Mouse (Mus musculus): ENCODE measurements around the gene Slc44a1. TPM values are rescaled to one million over a fixed set of nuclear protein-coding genes. Genes with fewer than 3 reads are reported as not detected.

Gene Slc44a1
- polyA plus RNA-seq, 1 experiment from 2014 or later = 16.2 TPM

DNA sequence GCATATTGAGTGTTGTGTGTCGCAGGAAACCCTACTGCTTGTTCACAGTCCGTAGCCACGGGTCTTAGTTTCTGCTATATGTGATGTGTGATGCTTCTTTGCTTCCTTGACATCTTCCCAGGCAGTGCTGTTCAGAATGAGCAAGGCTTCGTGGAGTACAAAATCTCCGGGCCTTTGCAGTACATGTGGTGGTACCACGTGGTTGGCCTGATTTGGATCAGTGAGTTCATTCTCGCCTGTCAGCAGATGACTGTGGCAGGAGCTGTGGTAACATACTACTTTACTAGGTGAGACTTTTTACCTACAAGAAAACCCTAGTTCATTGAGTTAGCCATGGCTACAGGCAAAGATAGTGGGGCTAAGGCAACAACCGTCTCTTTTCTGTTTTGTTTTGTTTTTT is 103.2 kb downstream of the Slc44a1 start:
- Histone ChIP-seq H3K9ac (ENCODE audit: low read length) (no peak overlapping the region), H3K4me1 (replicated peaks; ENCODE audit: control insufficient read depth, insufficient read depth, low read length) (no peaks in the 10 kb centered on the region), H3K27me3 (ENCODE audit: control insufficient read depth, insufficient read depth, low read length) (no peaks in the 10 kb centered on the region), H3K9me3 (ENCODE audit: control insufficient read depth, low read length) (no peaks in the 10 kb centered on the region), H3K4me3 (ENCODE audit: low read depth, low read length) (no peak overlapping the region), H3K27ac (ENCODE audit: low read depth, low read length) (no peak overlapping the region), H3K36me3 (ENCODE audit: control insufficient read depth, insufficient read depth, low read length) (no peaks in the 10 kb centered on the region), H3K4me2 (ENCODE audit: low read depth, low read length, severe bottlenecking) (no peak overlapping the region)
- no peak for ATAC-seq (replicated peaks; ENCODE audit: low FRiP score)
- no peak for DNase-seq (ENCODE audit: low spot score)
- 89% methylated on average over 8 of the region's 8 CpGs for WGBS

DNA sequence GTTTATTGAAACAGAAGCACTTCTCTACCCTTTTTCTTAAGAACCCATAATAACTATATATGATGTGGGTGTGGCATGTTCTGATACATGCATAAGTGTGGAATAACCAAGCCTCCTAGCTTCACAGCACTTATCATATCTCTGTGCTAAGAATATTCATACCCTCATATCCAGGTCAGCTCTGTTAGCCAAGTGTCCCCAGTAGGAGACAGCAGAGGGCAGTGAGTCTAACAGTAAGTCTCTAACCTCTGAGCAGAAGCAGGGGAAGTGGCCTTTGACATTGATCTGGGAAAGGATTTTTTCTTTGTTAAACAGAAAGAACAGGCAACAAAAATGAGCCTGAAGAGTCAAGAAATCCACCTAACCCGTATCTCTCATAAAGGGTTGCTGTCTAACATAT is 104.7 kb downstream of the Slc44a1 start:
- no peaks in the 10 kb centered on the region for H3K4me1 ChIP-seq (replicated peaks; ENCODE audit: control insufficient read depth, insufficient read depth, low read length)
- H3K9me3 ChIP-seq (ENCODE audit: control insufficient read depth, low read length) = no peaks in the 10 kb centered on the region
- no peak overlapping the region for H3K4me2 ChIP-seq (ENCODE audit: low read depth, low read length, severe bottlenecking)
- no peaks in the 10 kb centered on the region for H3K27me3 ChIP-seq (ENCODE audit: control insufficient read depth, insufficient read depth, low read length)
- 94% methylated on average over 1 of the region's 1 CpGs for WGBS
- no peak overlapping the region for H3K9ac ChIP-seq (ENCODE audit: low read length)
- H3K4me3 ChIP-seq (ENCODE audit: low read depth, low read length) = no peak overlapping the region
- H3K36me3 ChIP-seq (ENCODE audit: control insufficient read depth, insufficient read depth, low read length) = no peaks in the 10 kb centered on the region
- H3K27ac ChIP-seq (ENCODE audit: low read depth, low read length) = no peak overlapping the region
- DNase-seq (ENCODE audit: low spot score) (no peak), ATAC-seq (replicated peaks; ENCODE audit: low FRiP score) (no peak)

DNA sequence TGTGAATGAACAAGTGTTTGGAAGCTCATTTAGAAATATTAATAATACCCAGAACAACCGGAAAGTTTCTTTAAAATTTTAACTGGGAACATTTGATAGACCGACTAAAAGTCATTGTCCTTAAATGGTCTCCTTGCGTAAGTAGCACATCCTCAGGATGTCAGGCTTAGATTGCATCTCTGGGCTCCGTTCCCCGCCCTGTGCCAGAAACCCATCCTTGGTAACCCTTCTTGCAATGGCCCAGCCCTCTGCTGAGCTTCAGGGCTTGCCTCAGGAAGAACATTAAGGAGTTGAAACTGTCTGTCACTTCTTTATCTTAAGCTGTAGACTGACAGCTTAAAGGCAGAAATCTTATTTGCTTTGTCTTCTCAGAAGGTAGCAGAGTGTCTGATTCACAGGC is 107.2 kb downstream of the Slc44a1 start:
- H3K4me2 ChIP-seq (ENCODE audit: low read depth, low read length, severe bottlenecking) = no peak overlapping the region
- H3K4me1 ChIP-seq (replicated peaks; ENCODE audit: control insufficient read depth, insufficient read depth, low read length) = no peaks in the 10 kb centered on the region
- 90% methylated on average over 5 of the region's 5 CpGs for WGBS
- no peak overlapping the region for H3K27ac ChIP-seq (ENCODE audit: low read depth, low read length)
- H3K36me3 ChIP-seq (ENCODE audit: control insufficient read depth, insufficient read depth, low read length) = no peaks in the 10 kb centered on the region
- no peak for DNase-seq (ENCODE audit: low spot score)
- H3K4me3 ChIP-seq (ENCODE audit: low read depth, low read length) = no peak overlapping the region
- no peak overlapping the region for H3K9ac ChIP-seq (ENCODE audit: low read length)
- no peak for ATAC-seq (replicated peaks; ENCODE audit: low FRiP score)
- H3K27me3 ChIP-seq (ENCODE audit: control insufficient read depth, insufficient read depth, low read length) = no peaks in the 10 kb centered on the region
- H3K9me3 ChIP-seq (ENCODE audit: control insufficient read depth, low read length) = no peaks in the 10 kb centered on the region

DNA sequence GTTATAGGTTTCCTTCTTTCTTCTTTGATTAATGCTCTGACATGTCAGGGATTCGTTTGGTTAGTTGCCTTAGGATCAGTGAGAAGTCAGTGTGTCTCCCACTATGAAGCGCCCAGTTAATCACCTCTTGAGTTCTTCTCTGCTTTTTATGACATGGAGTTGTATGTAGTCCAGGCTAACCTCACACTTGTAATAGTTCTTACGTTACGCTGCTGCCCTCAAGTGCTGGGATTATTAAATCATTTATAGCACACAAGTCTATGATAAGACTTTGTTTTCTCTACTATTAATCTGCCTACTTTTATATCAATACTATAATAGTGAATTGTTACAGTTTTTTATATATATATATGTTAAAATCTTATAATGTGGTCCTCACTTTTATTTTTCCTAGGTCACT is 109.2 kb downstream of the Slc44a1 start:
- DNase-seq (ENCODE audit: low spot score) = no peak
- no peaks in the 10 kb centered on the region for H3K4me1 ChIP-seq (replicated peaks; ENCODE audit: control insufficient read depth, insufficient read depth, low read length)
- no peak overlapping the region for H3K27ac ChIP-seq (ENCODE audit: low read depth, low read length)
- ATAC-seq (replicated peaks; ENCODE audit: low FRiP score) = no peak
- H3K27me3 ChIP-seq (ENCODE audit: control insufficient read depth, insufficient read depth, low read length) = no peaks in the 10 kb centered on the region
- H3K4me3 ChIP-seq (ENCODE audit: low read depth, low read length) = no peak overlapping the region
- H3K4me2 ChIP-seq (ENCODE audit: low read depth, low read length, severe bottlenecking) = no peak overlapping the region
- no peak overlapping the region for H3K9ac ChIP-seq (ENCODE audit: low read length)
- WGBS = 90% methylated on average over 4 of the region's 4 CpGs
- no peaks in the 10 kb centered on the region for H3K36me3 ChIP-seq (ENCODE audit: control insufficient read depth, insufficient read depth, low read length)
- no peaks in the 10 kb centered on the region for H3K9me3 ChIP-seq (ENCODE audit: control insufficient read depth, low read length)

DNA sequence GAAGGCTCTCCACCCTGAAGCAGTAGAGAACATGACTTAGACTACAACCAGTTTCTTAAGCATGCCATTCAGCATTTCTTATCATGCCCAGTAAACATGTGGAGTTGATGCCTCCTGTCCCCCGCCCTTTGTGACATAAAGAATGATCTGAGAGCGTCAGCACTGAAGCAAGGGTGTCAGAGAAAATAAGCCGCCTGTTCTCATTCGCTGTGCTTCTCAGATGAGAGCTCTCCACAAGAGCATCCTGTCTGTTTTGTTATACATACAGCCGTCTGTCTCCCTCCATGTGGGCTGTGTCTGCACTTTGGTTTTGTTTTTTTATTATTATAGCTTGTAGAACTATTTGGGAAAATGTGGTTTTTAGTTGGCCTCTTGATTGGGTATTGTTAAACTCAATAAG is 124.4 kb downstream of the Slc44a1 start:
- Histone ChIP-seq H3K4me1 (replicated peaks; ENCODE audit: control insufficient read depth, insufficient read depth, low read length) (no peaks in the 10 kb centered on the region), H3K4me3 (ENCODE audit: low read depth, low read length) (no peak overlapping the region), H3K9ac (ENCODE audit: low read length) (no peak overlapping the region), H3K9me3 (ENCODE audit: control insufficient read depth, low read length) (no peaks in the 10 kb centered on the region), H3K27me3 (ENCODE audit: control insufficient read depth, insufficient read depth, low read length) (no peaks in the 10 kb centered on the region), H3K36me3 (ENCODE audit: control insufficient read depth, insufficient read depth, low read length) (no peaks in the 10 kb centered on the region), H3K4me2 (ENCODE audit: low read depth, low read length, severe bottlenecking) (no peak overlapping the region), H3K27ac (ENCODE audit: low read depth, low read length) (no peak overlapping the region)
- 81% methylated on average over 5 of the region's 5 CpGs for WGBS
- DNase-seq (ENCODE audit: low spot score) = no peak
- ATAC-seq (replicated peaks; ENCODE audit: low FRiP score) = no peak

DNA sequence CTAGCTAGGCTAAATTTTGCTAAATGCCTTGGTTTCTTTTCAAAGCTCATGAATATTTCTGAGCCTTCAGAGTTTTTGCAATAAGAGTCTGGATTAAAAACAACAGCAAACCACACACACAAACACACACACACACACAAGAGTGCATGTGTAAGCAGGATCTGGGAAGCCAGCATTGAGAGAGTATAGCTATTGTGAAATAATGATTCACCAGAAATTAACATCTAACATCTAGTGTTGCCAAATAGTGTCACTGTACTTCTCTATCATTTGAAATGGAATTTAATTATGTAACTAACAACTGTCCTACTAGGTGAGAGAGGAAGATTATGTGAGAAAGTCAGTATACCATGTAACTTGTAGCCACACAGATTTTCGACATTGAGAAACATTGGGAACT is 126.9 kb downstream of the Slc44a1 start:
- Histone ChIP-seq H3K9ac (ENCODE audit: low read length) (no peak overlapping the region), H3K4me2 (ENCODE audit: low read depth, low read length, severe bottlenecking) (no peak overlapping the region), H3K9me3 (ENCODE audit: control insufficient read depth, low read length) (no peaks in the 10 kb centered on the region), H3K27ac (ENCODE audit: low read depth, low read length) (no peak overlapping the region), H3K4me1 (replicated peaks; ENCODE audit: control insufficient read depth, insufficient read depth, low read length) (no peaks in the 10 kb centered on the region), H3K27me3 (ENCODE audit: control insufficient read depth, insufficient read depth, low read length) (no peaks in the 10 kb centered on the region), H3K36me3 (ENCODE audit: control insufficient read depth, insufficient read depth, low read length) (no peaks in the 10 kb centered on the region), H3K4me3 (ENCODE audit: low read depth, low read length) (no peak overlapping the region)
- ATAC-seq (replicated peaks; ENCODE audit: low FRiP score) (no peak), DNase-seq (ENCODE audit: low spot score) (no peak)
- WGBS = 94% methylated on average over 1 of the region's 1 CpGs

DNA sequence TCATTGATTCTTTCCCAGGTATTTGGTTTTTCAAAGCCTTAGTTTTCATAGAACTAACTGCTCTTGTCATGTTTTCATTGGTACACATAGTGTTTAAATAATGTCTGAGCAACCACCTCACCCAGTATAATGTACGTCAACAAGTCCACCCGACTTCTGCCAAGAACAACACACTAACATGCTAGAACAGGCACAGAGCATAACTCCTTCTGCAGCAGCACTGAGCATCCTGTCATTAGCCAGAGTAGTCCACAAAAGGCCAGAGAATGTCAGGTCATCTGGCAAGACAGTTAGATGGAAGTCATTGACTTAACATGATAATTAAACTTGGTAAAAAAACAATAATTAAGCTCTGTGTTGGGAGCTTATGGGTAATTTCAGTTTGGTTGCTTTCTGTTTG is 135.3 kb downstream of the Slc44a1 start:
- Histone ChIP-seq H3K36me3 (ENCODE audit: control insufficient read depth, insufficient read depth, low read length) (no peaks in the 10 kb centered on the region), H3K4me3 (ENCODE audit: low read depth, low read length) (no peak overlapping the region), H3K9ac (ENCODE audit: low read length) (no peak overlapping the region), H3K27ac (ENCODE audit: low read depth, low read length) (no peak overlapping the region), H3K4me2 (ENCODE audit: low read depth, low read length, severe bottlenecking) (no peak overlapping the region), H3K4me1 (replicated peaks; ENCODE audit: control insufficient read depth, insufficient read depth, low read length) (no peaks in the 10 kb centered on the region), H3K9me3 (ENCODE audit: control insufficient read depth, low read length) (no peaks in the 10 kb centered on the region), H3K27me3 (ENCODE audit: control insufficient read depth, insufficient read depth, low read length) (no peaks in the 10 kb centered on the region)
- WGBS = 97% methylated on average over 2 of the region's 2 CpGs
- ATAC-seq (replicated peaks; ENCODE audit: low FRiP score) (no peak), DNase-seq (ENCODE audit: low spot score) (no peak)

GRCm38 (mm10) chr4:53587676-53588075 is 147.5 kb downstream of the Slc44a1 start:
- no peaks in the 10 kb centered on the region for H3K9me3 ChIP-seq (ENCODE audit: control insufficient read depth, low read length)
- DNase-seq (ENCODE audit: low spot score) (no peak), ATAC-seq (replicated peaks; ENCODE audit: low FRiP score) (no peak)
- H3K9ac ChIP-seq (ENCODE audit: low read length) = no peak overlapping the region
- H3K4me2 ChIP-seq (ENCODE audit: low read depth, low read length, severe bottlenecking) = no peak overlapping the region
- no peak overlapping the region for H3K27ac ChIP-seq (ENCODE audit: low read depth, low read length)
- no peaks in the 10 kb centered on the region for H3K27me3 ChIP-seq (ENCODE audit: control insufficient read depth, insufficient read depth, low read length)
- H3K4me1 ChIP-seq (replicated peaks; ENCODE audit: control insufficient read depth, insufficient read depth, low read length) = no peaks in the 10 kb centered on the region
- no peaks in the 10 kb centered on the region for H3K36me3 ChIP-seq (ENCODE audit: control insufficient read depth, insufficient read depth, low read length)
- H3K4me3 ChIP-seq (ENCODE audit: low read depth, low read length) = no peak overlapping the region

DNA sequence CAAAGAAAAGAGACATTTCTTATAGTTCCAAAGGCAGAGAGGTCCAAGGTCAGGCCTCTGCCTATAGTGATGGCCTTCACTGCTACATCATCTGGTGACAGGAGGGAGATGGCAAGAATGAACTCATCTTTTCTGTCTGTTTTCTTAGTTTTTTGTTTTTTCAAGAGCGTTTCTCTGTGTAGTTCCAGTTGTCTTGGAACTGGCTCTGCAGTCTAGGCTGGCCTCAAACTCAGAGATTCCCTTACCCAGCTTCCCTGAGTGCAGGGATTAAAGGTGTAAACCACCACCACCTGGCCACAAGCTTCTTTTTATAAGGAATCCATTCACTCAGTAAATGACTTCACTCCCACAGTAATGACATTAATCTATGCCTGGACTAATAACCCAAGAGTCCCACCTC is 148.7 kb downstream of the Slc44a1 start:
- Histone ChIP-seq H3K4me1 (replicated peaks; ENCODE audit: control insufficient read depth, insufficient read depth, low read length) (no peaks in the 10 kb centered on the region), H3K27me3 (ENCODE audit: control insufficient read depth, insufficient read depth, low read length) (no peaks in the 10 kb centered on the region), H3K9me3 (ENCODE audit: control insufficient read depth, low read length) (no peaks in the 10 kb centered on the region), H3K4me3 (ENCODE audit: low read depth, low read length) (no peak overlapping the region), H3K4me2 (ENCODE audit: low read depth, low read length, severe bottlenecking) (no peak overlapping the region), H3K36me3 (ENCODE audit: control insufficient read depth, insufficient read depth, low read length) (no peaks in the 10 kb centered on the region), H3K9ac (ENCODE audit: low read length) (no peak overlapping the region), H3K27ac (ENCODE audit: low read depth, low read length) (no peak overlapping the region)
- DNase-seq (ENCODE audit: low spot score) (no peak), ATAC-seq (replicated peaks; ENCODE audit: low FRiP score) (no peak)
- 85% methylated on average over 1 of the region's 1 CpGs for WGBS

Measured in forebrain, embryonic 11.5 days (tissue).